Mouse (Mus musculus) lung, embryonic 14.5 days (tissue): Measurements from ENCODE around the gene Timm10. TPM values are rescaled to one million over a fixed set of nuclear protein-coding genes. Genes with fewer than 3 reads are reported as not detected.

ENCODE experiments used
- ATAC-seq: fragments of 200-750 bp; cut with Nextera tagmentation; 2 replicates; pipeline ENCODE4 v1.8.0; 2017; ENCODE audit warnings: mild to moderate bottlenecking, moderate TSS enrichment, moderate library complexity; ENCODE audit not compliant: insufficient read depth
- DNase-seq: peaks from one replicate; pipeline ENCODE4 v3.0.0-alpha.2; 2015
- H3K27ac ChIP-seq: fragments of 300-500 bp; sonication (generic); 2 replicates; pipeline ENCODE4 v1.5.1; 2014; ENCODE audit warnings: low read depth, mild to moderate bottlenecking, moderate library complexity
- H3K27me3 ChIP-seq: fragments of 300-500 bp; sonication (generic); 2 replicates; pipeline ENCODE4 v1.6.1; 2014; ENCODE audit warnings: low read length, control low read depth; ENCODE audit not compliant: insufficient read depth
- H3K36me3 ChIP-seq: fragments of 300-500 bp; sonication (generic); 2 replicates; pipeline ENCODE4 v1.6.1; 2014; ENCODE audit warnings: control low read depth; ENCODE audit not compliant: insufficient read depth
- H3K4me1 ChIP-seq: fragments of 300-500 bp; sonication (generic); 2 replicates; pipeline ENCODE4 v1.6.1; 2014; ENCODE audit warnings: antibody characterized with exemption, control low read depth; ENCODE audit not compliant: insufficient read depth
- H3K4me2 ChIP-seq: fragments of 300-500 bp; sonication (generic); 2 replicates; pipeline ENCODE4 v1.6.1; 2014; ENCODE audit warnings: mild to moderate bottlenecking
- H3K4me3 ChIP-seq: fragments of 300-500 bp; sonication (generic); 2 replicates; pipeline ENCODE4 v1.5.1; 2014; ENCODE audit warnings: low read depth, low read length
- H3K9ac ChIP-seq: fragments of 300-500 bp; sonication (generic); 2 replicates; pipeline ENCODE4 v1.6.1; 2014
- H3K9me3 ChIP-seq: fragments of 300-500 bp; sonication (generic); 2 replicates; pipeline ENCODE4 v1.6.1; 2016; ENCODE audit warnings: low read depth, low read length, control low read depth
- CTCF ChIP-seq: IDR thresholded peaks from 2 replicates; pipeline ENCODE4 v1.5.1; 2016; ENCODE audit warnings: antibody characterized with exemption, low read depth
- WGBS: fragments of 180-500 bp; shearing (Covaris S2); extraction: QIAGEN DNeasy Blood & Tissue Kit; methylation state at CpG from one replicate; pipeline ENCODE4 v1.1.7; 2014; 5-methylcytosine and 5-hydroxymethylcytosine counted together
- polyA plus RNA-seq: library from polyadenylated mRNA; unstranded; fragments of >200 nt; fragmentation: Nextera tagmentation; extraction: Ambion mirVana; gene quantifications from 2 replicates; pipeline ENCODE4 v1.2.1, GENCODE M21; 2014

Timm10 gene
- polyA plus RNA-seq, 1 experiment from 2014 or later, result 58.7 TPM

DNA sequence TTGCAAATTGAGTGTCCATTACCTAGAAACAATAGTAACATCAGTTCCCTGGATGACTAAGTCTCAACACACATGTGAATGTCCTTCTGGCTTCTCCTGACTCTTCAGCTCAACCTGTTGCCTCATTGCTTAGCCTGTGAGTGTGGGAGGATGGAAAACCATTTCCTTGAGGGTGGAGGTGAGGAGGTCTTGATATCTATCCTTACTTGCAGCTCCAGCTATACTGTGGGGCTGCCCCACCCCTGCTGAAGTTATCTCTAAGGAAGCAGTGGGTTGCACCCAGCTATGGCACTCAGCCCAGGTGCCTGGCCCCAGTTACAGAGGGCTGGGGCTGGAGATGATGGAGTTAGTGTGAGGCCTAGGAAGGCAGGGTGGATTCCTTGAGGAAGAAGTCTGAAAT lies 15.1 kb downstream of the Timm10 start:
- peak overlapping the region; percentile 84 for H3K4me2 ChIP-seq

DNA sequence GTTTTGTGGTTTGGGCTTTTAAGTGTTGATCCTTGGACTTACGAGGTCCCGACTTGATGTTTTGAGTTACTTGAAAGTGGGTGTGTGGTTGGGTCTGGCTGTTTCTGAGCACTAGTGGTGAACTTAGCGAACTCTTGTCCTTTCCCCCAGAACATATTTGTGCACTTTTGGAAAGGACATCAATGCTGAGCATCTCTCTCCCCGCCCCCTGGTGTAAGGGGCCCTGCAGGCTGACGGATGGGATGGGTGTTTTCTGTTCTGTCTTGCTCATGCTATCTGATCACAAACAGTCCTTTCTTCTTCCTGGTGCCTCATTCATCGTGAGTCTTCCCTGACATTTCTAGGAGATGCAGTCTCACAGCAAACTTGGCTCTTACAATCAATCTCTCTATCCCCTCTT lies 16.9 kb downstream of the Timm10 start:
- H3K36me3 ChIP-seq, result peaks cover 30% of the 10 kb centered on the region
- H3K27me3 ChIP-seq, result 0 out of 2 replicates have a peak, but pooled peaks cover 3% of the 10 kb centered on the region
- peak overlapping the region; percentile 29; the same call in 1 of the 2 replicates for H3K4me2 ChIP-seq
- no peak for DNase-seq
- H3K4me1 ChIP-seq, result peaks cover 13% of the 10 kb centered on the region
- H3K4me3 ChIP-seq, result no peak overlapping the region
- no peak for TF ChIP-seq CTCF
- no peak for ATAC-seq
- no peak overlapping the region for H3K27ac ChIP-seq
- no peaks in the 10 kb centered on the region for H3K9me3 ChIP-seq
- WGBS, result 72% methylated on average over 6 of the region's 6 CpGs
- H3K9ac ChIP-seq, result no peak overlapping the region; the same call in 1 of the 2 replicates

More for the DNA sequence above, 15.1 kb downstream of the Timm10 start:
- DNase-seq (no peak), ATAC-seq (no peak)
- Histone ChIP-seq H3K27ac (no peak overlapping the region), H3K9me3 (no peaks in the 10 kb centered on the region), H3K36me3 (peaks cover 18% of the 10 kb centered on the region), H3K9ac (peak overlapping the region; percentile 84), H3K27me3 (peaks cover 9% of the 10 kb centered on the region; the same call in 1 of the 2 replicates), H3K4me1 (peaks cover 13% of the 10 kb centered on the region), H3K4me3 (peak overlapping the region; percentile 66)
- TF ChIP-seq CTCF, result no peak

DNA sequence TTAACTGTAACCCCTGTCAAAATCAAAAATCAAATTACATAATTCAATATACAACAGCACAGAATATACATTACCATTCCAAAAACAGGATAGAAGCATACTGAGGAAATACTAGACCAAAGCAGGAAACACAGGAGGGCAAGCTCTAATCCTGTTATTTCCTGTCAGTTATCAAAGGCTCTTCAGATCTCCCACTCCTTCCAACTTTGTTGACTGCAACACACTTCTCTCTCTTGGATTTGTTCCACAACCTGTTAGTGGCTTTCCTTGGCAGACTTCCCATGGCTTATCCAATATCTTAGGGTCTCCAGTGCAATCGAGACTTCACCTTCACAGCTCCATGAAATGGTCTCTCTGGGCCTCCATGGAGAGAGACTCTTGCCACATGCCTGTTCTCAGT lies 18.4 kb downstream of the Timm10 start:
- Histone ChIP-seq H3K27me3 (no peaks in the 10 kb centered on the region), H3K4me1 (peaks cover 10% of the 10 kb centered on the region), H3K27ac (no peak overlapping the region), H3K36me3 (peaks cover 46% of the 10 kb centered on the region), H3K9me3 (no peaks in the 10 kb centered on the region), H3K4me3 (no peak overlapping the region), H3K4me2 (no peak overlapping the region), H3K9ac (no peak overlapping the region)
- no peak for TF ChIP-seq CTCF
- ATAC-seq (no peak), DNase-seq (no peak)
- WGBS, result 71% methylated on average over 1 of the region's 1 CpGs

DNA sequence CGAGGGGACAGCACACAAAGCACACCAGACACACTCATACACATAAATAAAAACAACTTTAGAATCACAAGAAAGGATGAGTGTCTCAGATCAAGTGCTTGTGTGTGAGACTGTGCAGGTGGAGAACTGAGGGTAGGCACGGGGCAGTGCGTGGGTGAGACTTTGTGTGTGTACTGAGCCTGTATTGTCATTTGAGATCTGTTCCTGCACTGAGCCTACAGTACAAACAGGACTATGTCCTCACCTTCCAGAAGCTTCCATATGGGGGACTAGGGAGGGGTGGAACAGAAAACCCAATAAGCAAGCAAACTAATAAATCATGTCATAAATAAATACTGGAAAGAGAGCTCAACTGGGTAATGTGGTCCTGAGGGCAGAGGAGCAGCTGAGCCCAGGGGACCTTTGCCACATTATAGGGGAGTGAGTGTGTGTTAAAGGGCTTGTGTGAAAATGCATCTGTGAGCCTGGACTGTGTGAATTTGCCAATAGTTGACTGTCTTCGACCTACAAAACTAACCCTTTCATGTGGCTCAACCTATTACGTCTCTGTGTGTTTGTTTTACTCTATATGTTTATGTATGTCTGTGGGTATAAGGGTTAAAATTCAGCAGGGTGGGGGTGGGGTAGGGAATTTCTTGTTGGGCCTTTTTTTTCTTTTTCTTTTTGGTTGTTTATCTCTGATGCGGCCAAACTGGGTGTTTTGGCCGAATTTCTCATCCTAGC lies 23.8 kb downstream of the Timm10 start:
- 45% methylated on average over 7 of the region's 7 CpGs for WGBS
- TF ChIP-seq CTCF, result no peak
- Histone ChIP-seq H3K4me2 (peak overlapping the region; percentile 29), H3K4me1 (no peaks in the 10 kb centered on the region), H3K27ac (no peak overlapping the region), H3K9me3 (no peaks in the 10 kb centered on the region), H3K9ac (no peak overlapping the region), H3K36me3 (peaks cover 84% of the 10 kb centered on the region), H3K4me3 (no peak overlapping the region), H3K27me3 (no peaks in the 10 kb centered on the region)
- ATAC-seq (peak; percentile 66), DNase-seq (no peak)

DNA sequence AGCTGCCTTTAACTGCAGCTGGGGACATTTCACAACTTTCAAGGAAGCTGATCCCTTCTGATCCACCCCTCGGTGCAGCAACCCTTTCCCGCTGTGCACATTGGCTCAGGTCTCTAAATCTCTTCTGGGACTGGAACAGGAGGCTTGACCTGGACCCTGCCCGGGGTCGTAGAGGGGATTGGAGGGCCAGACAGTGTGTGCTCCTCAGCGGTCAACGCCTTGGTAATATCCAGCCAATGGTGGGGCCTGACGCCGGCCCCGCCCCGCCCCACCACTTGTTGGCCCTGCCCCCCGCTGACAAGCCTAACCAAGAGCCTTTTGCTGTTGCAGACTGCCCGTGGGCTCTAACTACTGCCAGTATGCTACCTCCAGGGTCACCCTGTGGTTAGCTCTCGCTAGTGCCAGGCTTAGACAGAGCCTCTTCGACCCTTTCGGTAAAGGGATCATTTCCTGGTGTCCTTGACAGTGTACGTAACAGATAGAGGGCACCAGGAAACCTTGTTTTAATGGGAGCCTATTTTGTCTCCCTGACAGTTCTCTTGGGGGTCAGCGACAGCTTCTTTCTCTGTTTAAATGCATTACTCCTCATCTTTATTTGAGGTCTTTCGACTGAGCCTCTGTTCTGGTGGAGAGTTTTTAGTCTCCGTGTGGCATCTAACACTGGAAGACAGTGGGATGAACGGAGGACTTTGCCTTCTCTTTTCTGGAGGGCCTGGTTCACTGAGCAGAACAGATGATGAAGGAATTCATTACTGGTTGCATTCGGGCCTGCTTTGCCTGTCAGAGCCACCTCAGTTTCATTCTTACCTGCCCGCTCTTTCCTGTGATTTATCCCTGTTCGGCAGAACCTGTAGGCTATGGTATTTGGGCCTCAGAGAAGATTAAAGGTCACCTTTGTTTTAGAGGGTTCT lies 24.6 kb downstream of the Timm10 start:
- no peaks in the 10 kb centered on the region for H3K27me3 ChIP-seq
- peaks cover 78% of the 10 kb centered on the region for H3K36me3 ChIP-seq
- DNase-seq (peak; percentile 84), ATAC-seq (peak; percentile 83)
- no peak overlapping the region for H3K9ac ChIP-seq
- H3K9me3 ChIP-seq, result no peaks in the 10 kb centered on the region
- no peak overlapping the region for H3K27ac ChIP-seq
- H3K4me2 ChIP-seq, result peak overlapping the region; percentile 29
- TF ChIP-seq CTCF, result no peak
- no peaks in the 10 kb centered on the region for H3K4me1 ChIP-seq
- WGBS, result 31% methylated on average over 23 of the region's 23 CpGs
- H3K4me3 ChIP-seq, result no peak overlapping the region

DNA sequence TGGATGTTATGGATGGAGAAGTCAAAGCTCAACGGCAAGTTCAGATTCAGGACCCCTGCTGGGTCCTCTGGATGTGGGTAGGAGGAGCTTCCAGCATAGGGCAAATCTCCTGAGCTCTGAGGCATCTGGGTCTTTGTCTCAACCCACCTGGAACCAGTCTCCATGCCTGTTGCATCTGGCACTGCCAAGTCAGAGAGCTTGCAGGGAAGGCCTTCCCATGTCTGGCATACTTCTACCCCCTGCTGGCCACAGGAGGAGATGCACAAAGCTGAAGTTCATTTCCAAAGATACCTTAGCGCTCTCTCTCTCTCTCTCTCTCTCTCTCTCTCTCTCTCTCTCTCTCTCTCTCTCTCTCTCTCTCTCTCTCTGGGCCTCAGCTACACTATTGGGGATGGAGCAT lies 28.9 kb downstream of the Timm10 start:
- TF ChIP-seq CTCF, result peak; percentile 94
- WGBS, result 52% methylated on average over 2 of the region's 2 CpGs
- Histone ChIP-seq H3K27me3 (no peaks in the 10 kb centered on the region), H3K36me3 (peaks cover 81% of the 10 kb centered on the region), H3K4me3 (no peak overlapping the region), H3K4me1 (no peaks in the 10 kb centered on the region), H3K4me2 (no peak overlapping the region), H3K9ac (no peak overlapping the region), H3K27ac (no peak overlapping the region), H3K9me3 (no peaks in the 10 kb centered on the region)
- ATAC-seq (peak; percentile 36), DNase-seq (peak; percentile 78)

DNA sequence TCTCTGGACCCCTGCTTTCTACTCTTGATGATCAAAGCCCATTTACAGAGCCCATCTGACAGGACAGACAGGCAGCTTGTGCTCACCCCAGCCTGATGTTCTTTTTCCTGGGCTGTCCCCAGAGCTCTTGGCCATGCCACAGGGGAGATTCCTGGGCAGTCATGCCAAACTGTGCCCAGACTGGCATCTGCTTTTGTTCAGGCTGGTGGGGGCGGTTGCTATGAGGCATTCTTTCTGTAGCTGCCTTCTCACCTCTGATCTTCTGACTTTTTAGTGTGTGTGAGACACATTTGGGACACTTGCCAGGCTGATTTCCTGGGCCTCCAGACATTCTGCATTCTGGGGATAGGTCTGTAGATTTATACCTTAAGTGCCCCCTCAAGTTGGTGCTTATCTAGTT lies 31.8 kb downstream of the Timm10 start:
- peaks cover 85% of the 10 kb centered on the region for H3K36me3 ChIP-seq

More for the DNA sequence above, 31.8 kb downstream of the Timm10 start:
- WGBS, result 71% methylated on average over 1 of the region's 1 CpGs
- Histone ChIP-seq H3K27me3 (no peaks in the 10 kb centered on the region), H3K9me3 (no peaks in the 10 kb centered on the region), H3K4me1 (no peaks in the 10 kb centered on the region), H3K27ac (no peak overlapping the region), H3K4me2 (no peak overlapping the region), H3K9ac (no peak overlapping the region), H3K4me3 (no peak overlapping the region)
- no peak for TF ChIP-seq CTCF
- ATAC-seq (no peak), DNase-seq (no peak)
